15 mouse cellular contexts compared by ENCODE assay signal in genomic region chr1:156471955-156472354, GRCm38 (mm10). TPM values are rescaled to one million over a fixed set of nuclear protein-coding genes. Genes with fewer than 3 reads are reported as not detected.
DNase-seq lines count a peak whose midpoint lies in the region; ATAC-seq and TF ChIP-seq lines count a peak whose summit lies in the region.
"Had no signal": no experiment of that assay in that cellular context is flagged by ENCODE, and none has a peak within 500 bp of the region (broad histone marks: within the 10 kb centered on the region; RNA-seq: fewer than 3 reads in every experiment).

No protein-coding gene starts in this region.

- no peak for ATAC-seq in kidney, postnatal 0 days (replicated peaks; ENCODE audit: low FRiP score, low read depth)
- no peak for ATAC-seq in liver, postnatal 0 days
- ATAC-seq: forebrain, embryonic 14.5 days; inflammation-experienced regulatory T-cells, adult 6 months had no signal

- no peak for TF ChIP-seq EP300 in liver, postnatal 0 days (IDR thresholded peaks at IDR 0.05; ENCODE audit: low read depth)

- no peak for TF ChIP-seq CTCF in kidney, postnatal 0 days (IDR thresholded peaks at IDR 0.05; ENCODE audit: low read depth)
- no peak for TF ChIP-seq CTCF in liver, postnatal 0 days (IDR thresholded peaks at IDR 0.05; ENCODE audit: low read depth)

- no peak overlapping the region for H3K9ac ChIP-seq in kidney, postnatal 0 days (ENCODE audit: low read depth, low read length)
- 0 out of 2 replicates have a peak overlapping the region, but pooled peaks have one; percentile 35 for H3K9ac ChIP-seq in liver, postnatal 0 days (replicated peaks)

- H3K4me3 ChIP-seq in heart, embryonic 10.5 days: peak overlapping the region; percentile 92; the same call in 1 of the 2 replicates
- H3K4me3 ChIP-seq in kidney, postnatal 0 days (replicated peaks; ENCODE audit: low read depth, low read length): no peak overlapping the region
- no peak overlapping the region for H3K4me3 ChIP-seq in brown adipose tissue, adult 24 weeks (ENCODE audit: insufficient read depth, low read depth, low read length)
- peak overlapping the region; percentile 80 for H3K4me3 ChIP-seq in liver, postnatal 0 days (ENCODE audit: low read depth, low read length)

- DNase-seq in heart, embryonic 10.5 days (ENCODE audit: low spot score): no peak
- no peak for DNase-seq in heart, postnatal 4 days
- no peak for DNase-seq in kidney, postnatal 0 days (ENCODE audit: low spot score)
- no peak for DNase-seq in kidney, postnatal 10 days
- DNase-seq in liver, postnatal 0 days: no peak
- DNase-seq in Muller cell, postnatal 12 days (ENCODE audit: inconsistent ontology term): no peak
- DNase-seq in cerebellum, adult 9-11 months: no peak
- DNase-seq: left cerebral cortex, postnatal 4 days; right cerebral cortex, postnatal 4 days; thymus, adult 18-20 months had no signal

- H3K36me3 ChIP-seq in heart, embryonic 10.5 days: peaks cover 14% of the 10 kb centered on the region
- H3K36me3 ChIP-seq in kidney, postnatal 0 days (ENCODE audit: insufficient read depth, low read length): 0 out of 2 replicates have a peak, but pooled peaks cover 4% of the 10 kb centered on the region
- no peaks in the 10 kb centered on the region for H3K36me3 ChIP-seq in liver, postnatal 0 days (replicated peaks; ENCODE audit: insufficient read depth, low read length)

- peak overlapping the region; percentile 5; the same call in 1 of the 2 replicates for H3K4me2 ChIP-seq in kidney, postnatal 0 days (ENCODE audit: low read length)
- peak overlapping the region; percentile 81 for H3K4me2 ChIP-seq in liver, postnatal 0 days (ENCODE audit: low read depth, low read length)

- 81% methylated on average over 7 of the region's 7 CpGs for WGBS in heart, embryonic 10.5 days
- WGBS in kidney, postnatal 0 days: 83% methylated on average over 7 of the region's 7 CpGs
- WGBS in liver, postnatal 0 days (ENCODE audit: insufficient replicate concordance): 66% methylated on average over 7 of the region's 7 CpGs

- H3K4me1 ChIP-seq in heart, embryonic 10.5 days: peaks cover 27% of the 10 kb centered on the region
- 0 out of 2 replicates have a peak, but pooled peaks cover 6% of the 10 kb centered on the region for H3K4me1 ChIP-seq in kidney, postnatal 0 days (replicated peaks; ENCODE audit: insufficient read depth, low read length)
- H3K4me1 ChIP-seq in brown adipose tissue, adult 24 weeks (ENCODE audit: control insufficient read depth, insufficient read depth, insufficient read length, low read length): no peaks in the 10 kb centered on the region
- H3K4me1 ChIP-seq in liver, postnatal 0 days (ENCODE audit: insufficient read depth): peaks cover 31% of the 10 kb centered on the region

- 0 out of 2 replicates have a peak, but pooled peaks cover 2% of the 10 kb centered on the region for H3K9me3 ChIP-seq in heart, embryonic 10.5 days
- no peaks in the 10 kb centered on the region for H3K9me3 ChIP-seq in kidney, postnatal 0 days (replicated peaks; ENCODE audit: low read length)
- no peaks in the 10 kb centered on the region for H3K9me3 ChIP-seq in liver, postnatal 0 days (ENCODE audit: low read length)

- peak overlapping the region; percentile 32; the same call in 1 of the 2 replicates for H3K27ac ChIP-seq in heart, embryonic 10.5 days
- no peak overlapping the region for H3K27ac ChIP-seq in kidney, postnatal 0 days
- 0 out of 2 replicates have a peak overlapping the region, but pooled peaks have one; percentile 34 for H3K27ac ChIP-seq in brown adipose tissue, adult 24 weeks (replicated peaks; ENCODE audit: low read depth, low read length)
- H3K27ac ChIP-seq in liver, postnatal 0 days (ENCODE audit: low read depth): peak overlapping the region; percentile 90

- no peaks in the 10 kb centered on the region for H3K27me3 ChIP-seq in heart, embryonic 10.5 days (ENCODE audit: insufficient read depth, poor library complexity, severe bottlenecking)
- H3K27me3 ChIP-seq in kidney, postnatal 0 days (ENCODE audit: insufficient read depth, low read length): no peaks in the 10 kb centered on the region
- no peaks in the 10 kb centered on the region for H3K27me3 ChIP-seq in liver, postnatal 0 days (ENCODE audit: insufficient read depth, low read length)

RNA-seq across cellular contexts. Expression of gene Soat1, which starts 2.2 kb away (rescaled TPM):
- 45.6 and 60.6 TPM in 2 replicates for polyA plus RNA-seq in heart, embryonic 10.5 days (2016; fragmentation: Nextera tagmentation; extraction: Ambion mirVana)
- 10 to 100 TPM; 32.4 to 34.9 TPM for total RNA-seq in heart, postnatal 4 days (2021)
- polyA plus RNA-seq in kidney, postnatal 0 days (2015; fragmentation: Nextera tagmentation; extraction: Ambion mirVana): 30.5 and 37.9 TPM in 2 replicates
- 2.0 and 2.1 TPM in 2 replicates for polyA plus RNA-seq in brown adipose tissue, adult 24 weeks (2012; ENCODE audit: insufficient read depth, insufficient read length, missing spikeins)
- polyA plus RNA-seq in liver, postnatal 0 days (2015; fragmentation: Nextera tagmentation; extraction: Ambion mirVana): 42.5 and 43.9 TPM in 2 replicates

RNA-seq across cellular contexts. Expression of gene Axdnd1, which starts 51.0 kb away (rescaled TPM):
- 0.20 and 0.43 TPM in 2 replicates for polyA plus RNA-seq in heart, embryonic 10.5 days (2016; fragmentation: Nextera tagmentation; extraction: Ambion mirVana)
- total RNA-seq in heart, postnatal 4 days (2021): under 1 TPM in 1 of 2 experiments, not detected in 1; 0.12 TPM
- polyA plus RNA-seq in kidney, postnatal 0 days (2015; fragmentation: Nextera tagmentation; extraction: Ambion mirVana): 0.11 and 0.27 TPM in 2 replicates
- not detected in 2 replicates for polyA plus RNA-seq in brown adipose tissue, adult 24 weeks (2012; ENCODE audit: insufficient read depth, insufficient read length, missing spikeins)
- not detected in 2 replicates for polyA plus RNA-seq in liver, postnatal 0 days (2015; fragmentation: Nextera tagmentation; extraction: Ambion mirVana)
- total RNA-seq: gastrocnemius, adult 18-20 months; heart, postnatal 25 days had no signal

RNA-seq across cellular contexts. Expression of gene Gm10031, which starts 51.9 kb away (rescaled TPM):
- 0.23 and 0.32 TPM in 2 replicates for polyA plus RNA-seq in heart, embryonic 10.5 days (2016; fragmentation: Nextera tagmentation; extraction: Ambion mirVana)
- 10 to 100 TPM; 43.1 to 47.8 TPM for total RNA-seq in heart, postnatal 4 days (2021)
- polyA plus RNA-seq in kidney, postnatal 0 days (2015; fragmentation: Nextera tagmentation; extraction: Ambion mirVana): 0.45 and 0.54 TPM in 2 replicates
- polyA plus RNA-seq in brown adipose tissue, adult 24 weeks (2012; ENCODE audit: insufficient read depth, insufficient read length, missing spikeins): 8.3 and 10.6 TPM in 2 replicates
- 0.14 and 0.29 TPM in 2 replicates for polyA plus RNA-seq in liver, postnatal 0 days (2015; fragmentation: Nextera tagmentation; extraction: Ambion mirVana)

Comparison
In these comparisons a context has a peak if more than half of its experiments do, and no peak if none do; other contexts are left out.
1. H3K4me3 ChIP-seq: peak in heart, embryonic 10.5 days (single experiment) and liver, postnatal 0 days (single experiment); none in kidney, postnatal 0 days (single experiment) and brown adipose tissue, adult 24 weeks (single experiment).
2. RNA of gene Soat1, which starts 2.2 kb away (polyA plus RNA-seq): 45.6 to 60.6 TPM in heart, embryonic 10.5 days, 42.5 to 43.9 TPM in liver, postnatal 0 days and 30.5 to 37.9 TPM in kidney, postnatal 0 days; 2.0 to 2.1 TPM in brown adipose tissue, adult 24 weeks; every median in the first group is over 10 times any median in the second.